Mouse (Mus musculus): ENCODE measurements around the gene Tceal8.

Tceal8 gene

GRCm38 (mm10) chrX:136195193-136195944 lies 23.2 kb upstream of the Tceal8 start:
- H3K9me3 ChIP-seq (ENCODE audit: low read length), result no peaks in the 10 kb centered on the region
- H3K27me3 ChIP-seq (ENCODE audit: insufficient read depth, low read length), result no peaks in the 10 kb centered on the region
- no peak overlapping the region for H3K4me3 ChIP-seq (replicated peaks; ENCODE audit: low read length)
- no peaks in the 10 kb centered on the region for H3K4me1 ChIP-seq (replicated peaks; ENCODE audit: low read depth, low read length)
- H3K36me3 ChIP-seq (ENCODE audit: insufficient read depth, low read length), result no peaks in the 10 kb centered on the region
- TF ChIP-seq CTCF (conservative IDR thresholded peaks at IDR 0.05; ENCODE audit: low read length), result no peak
- no peak for TF ChIP-seq POU5F1 (IDR thresholded peaks at IDR 0.05; ENCODE audit: borderline replicate concordance, low read length)
- no peak for TF ChIP-seq NANOG (IDR thresholded peaks at IDR 0.05; ENCODE audit: borderline replicate concordance, low read length)

DNA sequence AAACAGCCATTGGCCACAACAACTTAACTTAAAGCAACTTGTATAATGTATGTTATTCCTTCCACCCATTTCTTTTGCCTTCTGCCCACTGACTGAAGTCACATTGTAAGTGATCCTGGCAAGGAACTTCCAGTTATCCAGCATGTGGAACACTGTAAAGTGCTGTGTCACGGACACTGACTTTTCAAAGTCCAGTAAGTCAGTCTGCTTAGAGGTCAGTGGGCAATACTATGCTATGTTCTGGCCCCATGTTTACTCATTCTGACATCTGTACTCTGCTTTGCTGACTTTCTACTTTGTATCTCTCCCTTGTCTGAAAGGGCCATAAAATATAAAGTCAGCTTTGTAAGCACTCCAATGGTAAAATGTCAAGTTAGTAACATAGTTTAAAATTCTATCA lies 11.0 kb upstream of the Tceal8 start:
- no peaks in the 10 kb centered on the region for H3K9me3 ChIP-seq (ENCODE audit: low read length)
- no peaks in the 10 kb centered on the region for H3K27me3 ChIP-seq (ENCODE audit: insufficient read depth, low read length)
- H3K4me3 ChIP-seq (replicated peaks; ENCODE audit: low read length), result no peak overlapping the region
- peaks cover 7% of the 10 kb centered on the region; the same call in 1 of the 2 replicates for H3K4me1 ChIP-seq (replicated peaks; ENCODE audit: low read depth, low read length)
- H3K36me3 ChIP-seq (ENCODE audit: insufficient read depth, low read length), result no peaks in the 10 kb centered on the region
- no peak for TF ChIP-seq POU5F1 (IDR thresholded peaks at IDR 0.05; ENCODE audit: borderline replicate concordance, low read length)
- TF ChIP-seq CTCF (conservative IDR thresholded peaks at IDR 0.05; ENCODE audit: low read length), result no peak
- TF ChIP-seq NANOG (IDR thresholded peaks at IDR 0.05; ENCODE audit: borderline replicate concordance, low read length), result no peak

DNA sequence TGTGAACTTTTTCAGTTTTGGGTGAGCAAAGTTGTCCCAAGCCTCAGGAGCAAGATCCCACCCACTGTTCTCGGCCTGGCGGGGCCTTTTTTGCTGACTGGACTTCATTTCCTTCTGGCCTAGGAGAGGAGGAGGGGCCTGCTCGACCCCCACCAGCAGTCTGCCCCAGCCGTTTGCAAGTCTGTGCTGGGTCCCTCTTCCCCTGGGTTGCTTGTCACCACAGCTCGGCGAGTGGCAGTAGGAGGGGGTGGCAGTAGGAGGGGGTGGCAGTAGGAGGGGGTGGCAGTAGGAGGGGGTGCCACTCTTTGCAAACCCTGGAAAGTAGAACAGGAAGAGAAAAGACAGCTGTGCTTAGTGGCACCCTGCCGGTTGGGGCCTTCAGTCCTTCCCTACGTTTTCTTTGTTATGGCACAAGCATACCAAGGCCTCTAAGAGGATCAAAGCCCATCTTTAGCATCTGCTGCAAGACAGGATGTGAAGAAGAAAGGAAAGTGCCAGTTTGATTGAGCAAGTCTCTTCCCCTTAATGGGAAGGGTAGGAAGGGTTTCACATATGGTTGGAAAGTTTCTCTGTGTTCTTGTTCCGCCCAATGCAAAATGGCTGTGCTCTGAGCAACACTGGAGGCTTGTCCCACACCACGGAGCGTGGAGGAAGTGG lies 8.9 kb upstream of the Tceal8 start:
- H3K36me3 ChIP-seq (ENCODE audit: insufficient read depth, low read length), result no peaks in the 10 kb centered on the region
- H3K4me1 ChIP-seq (replicated peaks; ENCODE audit: low read depth, low read length), result peaks cover 15% of the 10 kb centered on the region
- TF ChIP-seq POU5F1 (IDR thresholded peaks at IDR 0.05; ENCODE audit: borderline replicate concordance, low read length), result no peak
- TF ChIP-seq NANOG (IDR thresholded peaks at IDR 0.05; ENCODE audit: borderline replicate concordance, low read length), result no peak
- TF ChIP-seq CTCF (conservative IDR thresholded peaks at IDR 0.05; ENCODE audit: low read length), result no peak
- H3K9me3 ChIP-seq (ENCODE audit: low read length), result no peaks in the 10 kb centered on the region
- peak overlapping the region; percentile 29; the same call in 1 of the 2 replicates for H3K4me3 ChIP-seq (replicated peaks; ENCODE audit: low read length)
- no peaks in the 10 kb centered on the region for H3K27me3 ChIP-seq (ENCODE audit: insufficient read depth, low read length)

DNA sequence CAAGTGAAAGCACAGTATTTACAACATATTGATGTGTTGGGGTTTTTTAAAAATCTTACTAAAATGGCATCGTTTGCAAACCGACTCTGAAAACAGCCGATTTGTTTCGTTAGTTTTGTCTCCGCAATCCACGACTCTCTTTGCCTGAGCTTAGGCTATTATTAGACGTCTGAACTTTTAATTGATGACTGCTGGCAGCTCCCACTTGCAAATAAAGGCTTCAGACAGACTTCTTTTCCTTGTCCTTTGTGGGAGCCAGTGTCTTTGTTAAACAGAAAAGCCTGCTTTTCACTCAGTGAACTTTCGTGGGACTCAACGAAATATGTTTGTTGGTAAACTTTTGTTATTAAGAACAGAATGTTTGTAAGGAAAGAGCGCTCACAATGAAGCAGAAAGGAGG lies 644 bp upstream of the Tceal8 start:
- TF ChIP-seq CTCF (conservative IDR thresholded peaks at IDR 0.05; ENCODE audit: low read length) (no peak), POU5F1 (IDR thresholded peaks at IDR 0.05; ENCODE audit: borderline replicate concordance, low read length) (no peak), NANOG (IDR thresholded peaks at IDR 0.05; ENCODE audit: borderline replicate concordance, low read length) (no peak)
- Histone ChIP-seq H3K36me3 (ENCODE audit: insufficient read depth, low read length) (peaks cover 11% of the 10 kb centered on the region; the same call in 1 of the 2 replicates), H3K4me1 (replicated peaks; ENCODE audit: low read depth, low read length) (peaks cover 27% of the 10 kb centered on the region), H3K4me3 (replicated peaks; ENCODE audit: low read length) (peak overlapping the region; percentile 86), H3K27me3 (ENCODE audit: insufficient read depth, low read length) (no peaks in the 10 kb centered on the region), H3K9me3 (ENCODE audit: low read length) (no peaks in the 10 kb centered on the region)

GRCm38 (mm10) chrX:136171189-136172117 lies 689 bp downstream of the Tceal8 start:
- TF ChIP-seq CTCF (conservative IDR thresholded peaks at IDR 0.05; ENCODE audit: low read length) (no peak), NANOG (IDR thresholded peaks at IDR 0.05; ENCODE audit: borderline replicate concordance, low read length) (no peak), POU5F1 (IDR thresholded peaks at IDR 0.05; ENCODE audit: borderline replicate concordance, low read length) (no peak)
- H3K4me1 ChIP-seq (replicated peaks; ENCODE audit: low read depth, low read length), result peaks cover 22% of the 10 kb centered on the region
- peak overlapping the region; percentile 86 for H3K4me3 ChIP-seq (replicated peaks; ENCODE audit: low read length)
- H3K36me3 ChIP-seq (ENCODE audit: insufficient read depth, low read length), result peaks cover 11% of the 10 kb centered on the region; the same call in 1 of the 2 replicates
- no peaks in the 10 kb centered on the region for H3K9me3 ChIP-seq (ENCODE audit: low read length)
- no peaks in the 10 kb centered on the region for H3K27me3 ChIP-seq (ENCODE audit: insufficient read depth, low read length)

GRCm38 (mm10) chrX:136170625-136171024 lies 1.5 kb downstream of the Tceal8 start:
- H3K9me3 ChIP-seq (ENCODE audit: low read length), result no peaks in the 10 kb centered on the region
- H3K36me3 ChIP-seq (ENCODE audit: insufficient read depth, low read length), result peaks cover 11% of the 10 kb centered on the region; the same call in 1 of the 2 replicates
- TF ChIP-seq NANOG (IDR thresholded peaks at IDR 0.05; ENCODE audit: borderline replicate concordance, low read length), result no peak
- no peak for TF ChIP-seq POU5F1 (IDR thresholded peaks at IDR 0.05; ENCODE audit: borderline replicate concordance, low read length)
- no peak for TF ChIP-seq CTCF (conservative IDR thresholded peaks at IDR 0.05; ENCODE audit: low read length)
- peaks cover 17% of the 10 kb centered on the region for H3K4me1 ChIP-seq (replicated peaks; ENCODE audit: low read depth, low read length)
- H3K27me3 ChIP-seq (ENCODE audit: insufficient read depth, low read length), result no peaks in the 10 kb centered on the region
- H3K4me3 ChIP-seq (replicated peaks; ENCODE audit: low read length), result peak overlapping the region; percentile 70

- H3K36me3 ChIP-seq (ENCODE audit: insufficient read depth, low read length), result 0 out of 2 replicates have a peak, but pooled peaks cover 8% of the 10 kb centered on the region
- no peaks in the 10 kb centered on the region for H3K4me1 ChIP-seq (replicated peaks; ENCODE audit: low read depth, low read length)
- TF ChIP-seq CTCF (conservative IDR thresholded peaks at IDR 0.05; ENCODE audit: low read length), result no peak
- TF ChIP-seq POU5F1 (IDR thresholded peaks at IDR 0.05; ENCODE audit: borderline replicate concordance, low read length), result no peak
- H3K4me3 ChIP-seq (replicated peaks; ENCODE audit: low read length), result no peak overlapping the region
- no peaks in the 10 kb centered on the region for H3K27me3 ChIP-seq (ENCODE audit: insufficient read depth, low read length)
- H3K9me3 ChIP-seq (ENCODE audit: low read length), result no peaks in the 10 kb centered on the region
Measured at GRCm38 (mm10) chrX:136144195-136144594, 27.9 kb downstream of the Tceal8 start.

GRCm38 (mm10) chrX:136143711-136144110 lies 28.4 kb downstream of the Tceal8 start:
- no peak for TF ChIP-seq NANOG (IDR thresholded peaks at IDR 0.05; ENCODE audit: borderline replicate concordance, low read length)
- no peak for TF ChIP-seq POU5F1 (IDR thresholded peaks at IDR 0.05; ENCODE audit: borderline replicate concordance, low read length)
- no peak for TF ChIP-seq CTCF (conservative IDR thresholded peaks at IDR 0.05; ENCODE audit: low read length)
- H3K4me3 ChIP-seq (replicated peaks; ENCODE audit: low read length), result no peak overlapping the region

More at GRCm38 (mm10) chrX:136143711-136144110, 28.4 kb downstream of the Tceal8 start:
- Histone ChIP-seq H3K9me3 (ENCODE audit: low read length) (no peaks in the 10 kb centered on the region), H3K36me3 (ENCODE audit: insufficient read depth, low read length) (0 out of 2 replicates have a peak, but pooled peaks cover 8% of the 10 kb centered on the region), H3K4me1 (replicated peaks; ENCODE audit: low read depth, low read length) (no peaks in the 10 kb centered on the region), H3K27me3 (ENCODE audit: insufficient read depth, low read length) (no peaks in the 10 kb centered on the region)
